Mouse (Mus musculus) cortical plate, adult 2 months (tissue): ENCODE results near the gene Krtap4-2.

Source experiments
- CTCF ChIP-seq: fragments of 200-500 bp; IDR thresholded peaks from 2 replicates; pipeline ENCODE4 v1.5.1; 2011; ENCODE audit warnings: mild to moderate bottlenecking, control low read depth, low read length; ENCODE audit not compliant: insufficient read depth; ENCODE audit errors: extremely low read depth
- POLR2A ChIP-seq: fragments of 200-500 bp; IDR thresholded peaks from 2 replicates; pipeline ENCODE4 v1.6.1; 2011; ENCODE audit warnings: mild to moderate bottlenecking, low read length, control low read depth; ENCODE audit not compliant: insufficient read depth; ENCODE audit errors: extremely low read depth

DNA sequence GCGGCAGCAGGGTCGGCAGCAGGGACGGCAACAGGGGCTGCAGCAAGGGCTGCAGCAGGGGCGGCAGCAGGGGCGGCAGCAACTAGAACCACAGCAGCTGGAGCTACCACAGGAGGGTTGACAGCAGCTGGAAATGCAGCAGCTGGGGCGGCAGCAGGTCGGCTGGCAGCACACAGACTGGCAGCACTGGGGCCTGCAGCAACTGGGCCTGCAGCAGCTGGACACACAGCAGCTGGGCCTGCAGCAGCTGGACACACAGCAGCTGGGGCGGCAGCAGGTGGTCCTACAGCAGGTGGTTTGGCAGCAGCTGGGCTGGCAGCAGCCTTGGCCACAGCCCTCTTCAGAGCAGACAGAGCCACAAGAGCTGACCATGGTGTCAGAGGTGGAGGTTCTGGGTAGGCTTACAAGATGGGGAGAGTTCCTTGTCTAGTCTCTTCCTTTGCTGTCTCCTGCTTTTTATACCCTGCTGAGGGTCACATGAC, at the start of gene Krtap4-2:
- TF ChIP-seq POLR2A (no peak), CTCF (no peak)
